Mouse (Mus musculus): ENCODE results near the gene Tenm2.

Gene Tenm2

GRCm38 (mm10) chr11:36891106-36891505 lies 344.7 kb downstream of the Tenm2 start:
- no peak for DNase-seq

DNA sequence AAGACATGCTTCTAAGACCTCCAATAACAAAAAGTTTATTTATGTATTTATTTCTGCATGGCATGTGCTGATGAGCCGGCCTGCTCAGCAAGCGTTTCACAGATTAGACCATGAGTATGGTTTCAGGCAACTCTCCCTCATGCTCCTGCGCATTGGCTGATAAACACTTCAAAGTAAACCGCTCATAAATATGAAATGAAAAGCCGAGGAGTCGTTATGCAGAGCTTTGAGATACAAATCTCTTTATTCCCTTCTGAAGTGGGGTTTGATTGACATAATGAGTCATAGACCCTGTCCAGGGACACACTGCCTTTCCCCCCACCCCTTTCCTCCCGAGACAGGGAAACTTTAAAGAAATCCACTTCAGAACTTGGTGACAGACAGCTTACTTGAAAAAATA lies 348.3 kb downstream of the Tenm2 start:
- no peak for DNase-seq

- no peak for DNase-seq
Measured at GRCm38 (mm10) chr11:36886147-36886546, 349.6 kb downstream of the Tenm2 start.

GRCm38 (mm10) chr11:36872961-36873360 lies 362.8 kb downstream of the Tenm2 start:
- no peak for DNase-seq

- DNase-seq, result no peak
Measured at GRCm38 (mm10) chr11:36870548-36870947, 365.2 kb downstream of the Tenm2 start.

GRCm38 (mm10) chr11:36851690-36852089 lies 384.1 kb downstream of the Tenm2 start:
- no peak for DNase-seq

- DNase-seq, result no peak
Measured at GRCm38 (mm10) chr11:36847451-36847850, 388.3 kb downstream of the Tenm2 start.

GRCm38 (mm10) chr11:36832855-36833254 lies 402.9 kb downstream of the Tenm2 start:
- DNase-seq, result no peak

DNA sequence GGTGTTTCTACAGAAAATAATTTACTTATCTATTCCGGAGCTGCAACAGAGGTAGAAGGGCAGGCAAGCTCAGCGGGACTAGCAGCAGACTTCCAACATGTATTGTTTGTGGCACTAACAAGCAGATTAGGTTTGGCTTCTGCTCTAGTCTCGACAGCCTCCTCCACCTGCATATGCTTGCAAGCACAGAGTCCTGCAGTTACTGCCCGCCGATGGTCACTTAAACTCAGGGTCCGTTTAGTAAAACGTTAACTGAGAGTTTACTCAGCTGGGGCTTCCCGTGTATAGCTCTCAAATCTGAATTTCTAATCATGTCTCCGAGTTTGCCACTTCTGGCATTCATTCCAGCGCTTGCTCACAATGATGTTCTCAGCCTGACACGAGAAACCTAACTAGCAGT lies 404.3 kb downstream of the Tenm2 start:
- DNase-seq, result no peak

GRCm38 (mm10) chr11:36824666-36825065 lies 411.1 kb downstream of the Tenm2 start:
- no peak for DNase-seq

- DNase-seq, result no peak
Measured at GRCm38 (mm10) chr11:36804615-36805014, 431.1 kb downstream of the Tenm2 start.

GRCm38 (mm10) chr11:36802208-36802631 lies 433.5 kb downstream of the Tenm2 start:
- DNase-seq, result no peak

DNA sequence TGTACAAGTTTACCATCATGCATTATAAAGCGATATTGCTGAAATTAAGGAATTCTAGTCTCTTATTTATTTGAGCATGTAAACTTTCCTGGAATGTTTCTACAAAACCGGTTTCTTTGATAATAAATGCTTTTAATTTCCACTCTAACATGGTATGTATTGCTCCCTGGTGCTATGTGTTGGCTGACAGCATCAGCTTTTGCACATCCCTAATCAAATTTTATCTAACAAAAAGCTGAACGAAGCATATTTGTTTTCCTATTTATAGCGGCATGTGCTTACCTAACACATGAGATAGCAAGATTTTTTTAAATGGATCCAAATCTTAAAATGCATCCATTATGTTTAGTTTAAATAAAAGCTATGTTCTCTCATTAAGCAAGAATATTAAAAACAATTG lies 434.1 kb downstream of the Tenm2 start:
- no peak for DNase-seq

- DNase-seq, result no peak
Measured at GRCm38 (mm10) chr11:36799409-36799808, 436.4 kb downstream of the Tenm2 start.

GRCm38 (mm10) chr11:36758009-36758408 lies 477.8 kb downstream of the Tenm2 start:
- DNase-seq, result no peak

DNA sequence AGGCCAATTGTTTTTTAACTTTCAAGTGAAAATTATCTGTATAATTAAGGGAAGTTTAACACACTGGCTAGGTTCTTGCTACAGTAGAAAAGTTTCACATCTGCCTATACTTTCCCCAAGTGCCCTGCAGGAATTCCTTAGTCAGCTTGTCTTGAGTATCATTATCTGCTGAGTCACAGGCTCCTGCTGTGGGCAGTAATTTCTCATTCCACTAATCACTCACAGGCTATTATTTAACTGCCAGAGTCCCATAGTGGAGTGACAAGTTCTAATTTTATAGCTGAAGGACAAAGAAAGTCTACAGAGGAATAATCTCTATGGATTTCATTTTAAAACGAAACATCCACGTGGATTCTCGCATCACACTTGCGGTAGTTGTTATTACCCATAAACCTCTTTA lies 489.5 kb downstream of the Tenm2 start:
- no peak for DNase-seq

DNA sequence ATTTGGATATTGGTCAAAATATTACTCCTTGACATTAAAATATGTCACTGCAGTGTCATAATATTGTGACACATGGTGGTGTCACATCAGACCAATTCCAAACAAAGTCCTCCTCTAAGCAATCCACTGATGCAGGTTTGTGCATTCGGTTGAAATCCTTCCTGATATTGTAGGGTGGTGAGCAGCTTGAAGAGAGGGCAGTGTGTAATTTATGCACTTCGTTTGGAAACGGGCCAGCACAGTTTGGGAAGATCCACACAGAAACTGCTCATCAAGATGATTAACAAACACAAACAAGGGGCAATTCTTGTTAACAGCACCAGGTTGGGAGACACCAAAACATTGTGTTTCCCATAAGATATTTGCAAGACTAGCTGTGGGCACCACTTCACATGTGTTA lies 508.0 kb downstream of the Tenm2 start:
- no peak for DNase-seq

- peak; percentile 52 for DNase-seq
Measured at GRCm38 (mm10) chr11:36702881-36703280, 532.9 kb downstream of the Tenm2 start.

DNA sequence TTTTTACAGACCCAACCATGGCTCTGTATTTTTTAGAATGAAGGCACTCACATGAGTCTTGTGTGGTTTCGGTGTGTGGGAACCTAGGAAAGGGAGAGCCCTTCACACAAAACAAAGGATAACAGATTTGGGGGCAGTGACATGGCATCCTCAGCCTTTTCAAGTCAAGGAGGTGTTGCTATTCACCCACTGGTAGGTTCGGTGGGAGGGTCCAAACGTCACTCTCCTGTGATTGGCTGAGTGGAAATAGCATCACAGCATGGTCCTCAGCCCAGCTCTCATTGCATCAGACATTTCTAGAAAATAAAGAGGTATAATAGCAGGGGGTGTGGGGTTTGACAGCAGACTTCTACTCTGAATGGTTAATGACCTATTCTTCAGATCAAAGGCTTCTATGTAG lies 534.8 kb downstream of the Tenm2 start:
- no peak for DNase-seq

DNA sequence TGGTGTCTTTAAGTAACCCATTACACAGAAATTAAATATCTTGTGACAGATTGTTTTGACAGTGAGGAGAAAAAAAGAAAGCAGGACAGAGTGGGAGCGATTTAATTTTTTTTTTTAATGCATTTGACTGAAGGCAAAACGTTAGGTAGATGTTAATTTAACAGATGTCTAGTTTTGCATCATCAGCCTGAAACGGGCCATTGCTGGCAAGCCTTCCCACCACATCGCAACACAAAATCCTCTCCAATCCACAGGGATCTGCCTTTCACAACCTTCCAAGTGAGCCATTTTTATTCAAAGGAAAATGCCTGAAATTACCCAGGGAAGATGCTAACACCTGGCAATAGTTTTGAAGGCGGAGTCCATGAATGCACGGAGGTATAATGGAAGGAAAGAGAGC lies 535.6 kb downstream of the Tenm2 start:
- DNase-seq, result no peak

GRCm38 (mm10) chr11:36698268-36698667 lies 537.5 kb downstream of the Tenm2 start:
- no peak for DNase-seq

DNA sequence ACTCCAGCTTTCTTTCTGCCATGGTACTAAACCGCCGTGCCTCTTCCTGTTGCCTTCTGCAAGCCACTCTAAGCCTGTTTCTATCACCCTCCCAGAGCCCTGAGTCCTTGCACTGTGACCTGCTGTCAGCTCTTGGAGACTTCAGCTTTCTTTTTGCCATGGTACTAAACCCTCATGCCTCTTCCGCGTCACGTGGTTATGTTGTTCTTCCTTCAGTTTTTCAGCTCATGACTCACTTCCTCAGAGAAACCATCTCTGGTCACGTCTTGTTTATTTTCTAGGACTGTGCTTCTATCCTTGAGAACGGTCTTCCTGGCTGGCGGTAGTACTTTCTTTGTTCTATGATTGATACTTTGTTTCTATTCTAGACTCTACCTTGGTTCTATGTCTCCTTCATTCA lies 537.9 kb downstream of the Tenm2 start:
- no peak for DNase-seq

GRCm38 (mm10) chr11:36697021-36697639 lies 538.6 kb downstream of the Tenm2 start:
- DNase-seq, result no peak

DNA sequence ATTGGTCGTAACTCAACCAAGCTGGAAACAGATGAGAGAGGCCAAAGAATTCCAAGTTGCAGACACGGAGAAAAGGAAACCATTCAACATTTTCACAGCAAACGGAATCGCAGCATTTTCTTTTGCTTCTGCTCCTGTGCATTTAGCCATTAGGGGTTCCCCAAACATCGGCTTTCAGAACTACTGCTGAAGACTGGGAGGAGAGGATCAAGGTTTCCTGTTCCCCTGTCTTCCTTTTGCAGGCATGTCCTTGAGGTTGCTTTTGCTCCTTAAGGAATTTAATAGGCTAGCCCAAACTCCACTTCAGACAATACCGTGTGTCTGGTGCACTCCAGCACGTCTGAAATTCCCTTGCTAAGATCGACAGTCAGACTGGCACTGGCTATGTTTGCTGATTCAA lies 541.0 kb downstream of the Tenm2 start:
- no peak for DNase-seq

DNA sequence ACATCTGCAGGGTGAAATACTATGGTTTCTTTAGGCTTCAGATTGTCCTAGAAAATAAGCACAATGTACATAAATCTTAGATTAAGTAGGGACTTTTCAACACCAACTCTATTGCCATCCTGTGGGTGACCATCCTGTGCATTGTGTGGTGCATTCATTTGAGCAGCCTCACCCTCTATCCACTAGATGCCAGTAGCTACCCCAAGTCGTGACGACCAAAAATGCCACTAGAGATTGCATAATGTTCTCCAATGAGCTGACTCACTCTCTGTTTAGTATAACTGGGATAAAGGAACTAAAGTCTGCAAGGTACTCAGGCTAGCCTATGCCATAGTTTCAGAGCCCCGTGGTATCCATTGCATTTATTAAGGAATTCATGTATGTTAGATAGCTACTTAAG lies 543.1 kb downstream of the Tenm2 start:
- peak; percentile 66 for DNase-seq

DNA sequence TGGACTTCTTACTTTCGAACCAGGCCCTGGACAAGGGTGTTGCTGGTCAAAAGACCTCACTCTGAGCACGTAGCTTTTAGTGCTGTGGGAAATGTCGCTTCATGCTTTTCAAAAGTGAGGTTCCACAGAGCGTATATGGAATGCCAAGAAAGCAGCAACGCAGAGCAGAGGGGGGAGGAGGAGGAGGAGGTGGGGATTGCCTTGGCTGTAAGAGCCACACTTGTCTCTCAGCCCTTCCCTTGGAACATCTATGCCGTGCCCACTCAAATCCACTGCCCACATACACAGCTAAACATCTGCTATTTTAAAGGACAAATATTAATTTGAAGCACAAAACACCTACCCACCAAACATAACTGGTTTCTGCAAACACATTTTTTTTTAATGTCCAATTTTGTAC lies 544.9 kb downstream of the Tenm2 start:
- DNase-seq, result peak; percentile 45

Measured in right cerebral cortex, adult 18-20 months (tissue).